Mouse (Mus musculus): ENCODE results near the gene Vamp2.

The Vamp2 gene

GRCm38 (mm10) chr11:69080102-69080854 lies 8.0 kb upstream of the Vamp2 start:
- in situ Hi-C loops (cut with MboI, MseI) = loop anchor here in 1 of 2 experiments (25.0 kb wide), 1 partner anchor 1582 kb away; the partner anchor contains the start of genes Eno3, Pfn1 and Spag7

GRCm38 (mm10) chr11:69080855-69081222 lies 7.5 kb upstream of the Vamp2 start:
- in situ Hi-C loops (cut with MboI, MseI) = loop anchor here in 1 of 2 experiments (25.0 kb wide), 1 partner anchor 1581 kb away; the partner anchor contains the start of genes Eno3, Pfn1 and Spag7

GRCm38 (mm10) chr11:69081613-69082012 lies 6.7 kb upstream of the Vamp2 start:
- in situ Hi-C loops (cut with MboI, MseI) = loop anchor here in 1 of 2 experiments (25.0 kb wide), 1 partner anchor 1581 kb away; the partner anchor contains the start of genes Eno3, Pfn1 and Spag7

- in situ Hi-C loops (cut with MboI, MseI) = loop anchor here in 1 of 2 experiments (25.0 kb wide), 1 partner anchor 1577 kb away; the partner anchor contains the start of genes Eno3, Pfn1 and Spag7
Observed at GRCm38 (mm10) chr11:69085608-69086007, 2.7 kb upstream of the Vamp2 start.

- in situ Hi-C loops (cut with MboI, MseI) = loop anchor here in 1 of 2 experiments (25.0 kb wide), 1 partner anchor 1576 kb away; the partner anchor contains the start of genes Eno3, Pfn1 and Spag7
Observed at GRCm38 (mm10) chr11:69086390-69086789, 1.9 kb upstream of the Vamp2 start.

- in situ Hi-C loops (cut with MboI, MseI) = loop anchor here in 1 of 2 experiments (25.0 kb wide), 1 partner anchor 1575 kb away; the partner anchor contains the start of genes Eno3, Pfn1 and Spag7
Observed at GRCm38 (mm10) chr11:69087082-69087481, 1.2 kb upstream of the Vamp2 start.

- in situ Hi-C loops (cut with MboI, MseI) = loop anchor here in 1 of 2 experiments (25.0 kb wide), 1 partner anchor 1575 kb away; the partner anchor contains the start of genes Eno3, Pfn1 and Spag7
Observed at GRCm38 (mm10) chr11:69087597-69087996, 693 bp upstream of the Vamp2 start.

GRCm38 (mm10) chr11:69088856-69089615 lies 746 bp downstream of the Vamp2 start:
- in situ Hi-C loops (cut with MboI, MseI) = loop anchor here in 1 of 2 experiments (25.0 kb wide), 1 partner anchor 1573 kb away; the partner anchor contains the start of genes Eno3, Pfn1 and Spag7

- in situ Hi-C loops (cut with MboI, MseI) = loop anchor here in 1 of 2 experiments (10.0 to 25.0 kb wide), 3 partner anchors 185 to 1573 kb away; partner anchors contain the start of genes Eno3, Kdm6b, Pfn1 and Rpl26
Observed at GRCm38 (mm10) chr11:69089616-69090290, 1.5 kb downstream of the Vamp2 start.

GRCm38 (mm10) chr11:69090367-69090766 lies 2.1 kb downstream of the Vamp2 start:
- in situ Hi-C loops (cut with MboI, MseI) = loop anchor here in 1 of 2 experiments (10.0 to 25.0 kb wide), 3 partner anchors 186 to 1572 kb away; partner anchors contain the start of genes Eno3, Kdm6b, Pfn1 and Rpl26

- in situ Hi-C loops (cut with MboI, MseI) = loop anchor here in 1 of 2 experiments (10.0 to 25.0 kb wide), 3 partner anchors 187 to 1571 kb away; partner anchors contain the start of genes Eno3, Kdm6b, Pfn1 and Rpl26
Observed at GRCm38 (mm10) chr11:69091566-69092385, 3.5 kb downstream of the Vamp2 start.

- in situ Hi-C loops (cut with MboI, MseI) = loop anchor here in 1 of 2 experiments (10.0 to 25.0 kb wide), 3 partner anchors 188 to 1570 kb away; partner anchors contain the start of genes Eno3, Kdm6b, Pfn1 and Rpl26
Observed at GRCm38 (mm10) chr11:69092386-69092751, 4.1 kb downstream of the Vamp2 start.

- in situ Hi-C loops (cut with MboI, MseI) = loop anchor here in 1 of 2 experiments (10.0 to 25.0 kb wide), 3 partner anchors 188 to 1569 kb away; partner anchors contain the start of genes Eno3, Kdm6b, Pfn1 and Rpl26
Observed at GRCm38 (mm10) chr11:69092871-69093270, 4.6 kb downstream of the Vamp2 start.

GRCm38 (mm10) chr11:69093856-69094255 lies 5.6 kb downstream of the Vamp2 start:
- in situ Hi-C loops (cut with MboI, MseI) = loop anchor here in 1 of 2 experiments (10.0 to 25.0 kb wide), 3 partner anchors 189 to 1568 kb away; partner anchors contain the start of genes Eno3, Kdm6b, Pfn1 and Rpl26

- in situ Hi-C loops (cut with MboI, MseI) = loop anchor here in 1 of 2 experiments (10.0 to 25.0 kb wide), 3 partner anchors 190 to 1567 kb away; partner anchors contain the start of genes Eno3, Kdm6b, Pfn1 and Rpl26
Observed at GRCm38 (mm10) chr11:69094697-69095429, 6.6 kb downstream of the Vamp2 start, which contains the start of gene Per1. TSS of gene Per1 (plus strand) at chr11:69095217.

GRCm38 (mm10) chr11:69095511-69096231 lies 7.4 kb downstream of the Vamp2 start:
- in situ Hi-C loops (cut with MboI, MseI) = loop anchor here in 1 of 2 experiments (10.0 to 25.0 kb wide), 3 partner anchors 191 to 1567 kb away; partner anchors contain the start of genes Eno3, Kdm6b, Pfn1 and Rpl26

GRCm38 (mm10) chr11:69096360-69096986 lies 8.2 kb downstream of the Vamp2 start:
- in situ Hi-C loops (cut with MboI, MseI) = loop anchor here in 1 of 2 experiments (10.0 to 25.0 kb wide), 3 partner anchors 192 to 1566 kb away; partner anchors contain the start of genes Eno3, Kdm6b, Pfn1 and Rpl26

All from T-helper 17 cell (primary cell).